Mouse (Mus musculus) large intestine, adult 2 months (tissue): ENCODE results near the gene Nsf. TPM values are rescaled to one million over a fixed set of nuclear protein-coding genes. Genes with fewer than 3 reads are reported as not detected.
"Not testable (repeated sequence)": the region's sequence is repeated elsewhere in the genome, so short reads cannot be mapped to it uniquely, and the experiment has no call there.

Experiments used
- DNase-seq: peaks from one replicate; pipeline ENCODE4 v3.0.0-alpha.2; 2012; ENCODE audit warnings: low read depth, low spot score
- WGBS: fragments of 180-500 bp; shearing (Covaris S2); methylation state at CpG from one replicate; pipeline ENCODE4 v1.1.7; 2018; 5-methylcytosine and 5-hydroxymethylcytosine counted together
- polyA plus RNA-seq: library from polyadenylated mRNA; depleted of rRNA; stranded (reverse); fragments of >200 nt; gene quantifications from 2 replicates; pipeline ENCODE4 v1.2.3, GENCODE M21; 2012

Gene Nsf
- polyA plus RNA-seq, 1 experiment = 26.2 TPM

DNA sequence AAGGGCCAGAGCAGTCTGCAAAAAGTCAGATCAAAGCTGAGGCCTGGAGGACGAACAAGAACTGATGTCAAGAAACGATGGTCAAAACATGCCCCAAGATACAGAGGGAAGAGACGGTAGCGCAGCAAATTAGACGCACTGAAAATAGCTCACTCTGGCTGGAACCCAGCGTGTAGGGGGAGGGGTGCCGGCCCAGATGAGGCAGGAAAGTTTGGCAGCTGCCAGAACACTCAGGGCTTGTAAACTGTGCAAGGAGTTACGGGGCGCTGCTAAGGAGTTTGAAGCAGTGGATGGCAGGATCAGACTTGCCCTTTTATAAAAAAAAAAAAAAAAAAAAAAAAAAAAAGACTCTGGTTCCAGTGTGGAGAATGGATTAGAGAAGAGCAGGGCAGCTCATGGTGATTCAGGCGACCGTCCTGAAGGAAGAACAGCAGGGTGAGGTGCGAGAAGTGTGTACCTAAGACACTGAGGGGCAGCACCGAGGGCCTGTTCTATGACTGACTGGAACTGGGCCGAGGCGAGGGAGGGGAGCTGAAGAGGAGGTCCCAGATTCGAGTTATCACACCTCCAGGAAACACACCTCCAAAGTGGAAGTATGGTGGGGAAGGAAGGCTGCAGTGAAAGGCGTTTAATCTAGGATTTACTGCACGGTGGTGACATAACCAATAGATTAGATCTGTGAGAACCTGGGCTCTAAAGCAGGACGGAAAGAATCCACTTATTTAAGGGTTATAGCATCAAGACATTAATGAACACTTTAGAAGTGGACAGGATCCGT, 52.9 kb downstream of the Nsf start:
- 67% methylated on average over 20 of the region's 20 CpGs for WGBS
- no peak for DNase-seq

DNA sequence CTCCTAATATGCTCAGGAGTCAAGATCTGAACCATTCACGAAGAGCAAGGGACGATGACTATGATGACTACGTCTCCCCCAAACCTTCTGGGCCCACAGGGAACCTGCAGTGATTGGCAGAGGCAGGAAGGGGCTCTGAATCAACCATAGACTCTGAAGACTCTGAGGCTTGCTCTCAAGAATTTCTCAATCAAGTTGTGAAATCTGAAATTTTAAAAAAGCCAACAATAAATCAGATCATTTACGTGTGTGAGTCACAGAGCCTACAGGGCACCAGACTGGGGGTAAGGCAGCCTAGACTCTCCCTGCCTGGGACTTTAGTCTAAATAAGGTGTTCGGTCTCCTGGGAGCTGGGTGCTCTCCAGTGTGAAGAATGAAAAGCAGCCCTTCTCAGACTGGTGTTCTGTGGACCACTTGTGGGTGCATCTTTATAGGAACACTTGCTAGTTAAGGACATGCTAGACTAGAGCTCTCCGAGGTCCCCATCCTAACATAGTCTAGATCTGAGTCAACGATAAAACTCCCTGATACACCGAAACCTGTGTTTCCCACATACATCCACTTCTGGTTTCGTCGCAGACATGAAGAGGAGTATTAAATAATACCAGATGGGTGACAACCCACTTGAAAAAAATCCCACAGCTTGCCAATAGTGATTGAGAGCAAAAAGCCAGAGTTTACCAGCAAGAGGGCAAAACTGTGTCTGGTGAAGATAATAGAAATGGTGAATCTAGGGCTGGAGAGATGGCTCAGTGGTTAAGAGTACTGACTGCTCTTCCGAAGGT, 56.7 kb downstream of the Nsf start:
- WGBS = 94% methylated on average over 11 of the region's 11 CpGs
- no peak for DNase-seq

DNA sequence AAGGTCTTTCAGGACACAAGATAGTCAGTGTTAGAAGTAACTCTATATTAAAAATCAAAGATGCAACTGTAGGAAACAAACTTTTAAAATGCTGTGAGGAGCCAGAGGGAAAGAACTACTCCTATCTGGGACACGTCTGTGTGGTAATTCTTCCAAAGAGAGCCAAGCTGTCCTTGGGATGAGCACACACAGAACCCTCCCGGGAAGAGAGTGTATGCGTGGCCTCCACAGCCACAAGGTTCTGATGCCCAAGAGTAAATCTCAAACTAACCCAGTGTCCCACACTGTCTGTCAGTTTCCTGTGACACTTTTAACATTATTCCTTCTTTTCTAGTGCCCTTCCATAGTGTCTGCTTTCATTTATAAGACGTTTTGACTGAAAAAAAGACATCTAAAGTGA, 57.8 kb downstream of the Nsf start:
- DNase-seq = no peak
- 86% methylated on average over 4 of the region's 4 CpGs for WGBS

DNA sequence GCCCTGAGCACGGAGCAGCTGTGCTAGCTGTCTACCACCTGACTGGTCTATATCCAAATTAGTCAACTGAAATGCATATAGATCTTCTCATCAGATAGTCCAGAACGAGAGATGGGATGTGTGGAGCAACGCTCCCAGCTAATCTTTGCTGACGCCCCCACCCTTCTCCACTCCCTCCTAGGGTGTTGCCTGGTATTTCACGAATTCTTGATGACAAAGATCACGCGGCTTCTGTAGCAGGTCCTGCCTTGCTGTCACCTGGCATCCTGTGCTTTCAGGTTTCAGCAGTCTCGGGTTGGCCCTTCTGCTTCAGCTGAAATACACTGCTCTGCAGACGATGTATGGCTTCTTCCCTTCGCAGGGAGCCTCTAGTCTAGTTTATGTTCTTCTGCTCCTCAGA, 61.0 kb downstream of the Nsf start:
- 73% methylated on average over 10 of the region's 10 CpGs for WGBS
- no peak for DNase-seq

DNA sequence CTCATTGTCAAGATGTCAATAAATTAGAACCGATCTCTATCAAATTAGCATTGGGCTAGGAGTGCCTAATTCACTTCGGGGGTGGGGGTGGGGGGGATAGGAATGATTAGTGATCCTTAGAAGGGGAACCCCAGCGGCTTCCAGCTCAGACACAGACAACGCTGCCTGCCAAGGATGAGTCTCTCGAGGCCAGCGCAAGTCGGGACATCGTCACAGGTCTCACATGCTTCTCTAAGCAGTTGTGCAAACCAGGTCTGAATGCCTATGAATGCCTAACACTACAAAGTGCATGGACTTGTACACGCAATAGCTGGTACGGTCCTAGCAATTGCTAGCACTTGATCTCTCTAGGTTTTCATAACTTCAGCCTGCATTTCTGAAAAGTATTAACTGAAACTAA, 62.1 kb downstream of the Nsf start:
- WGBS = 90% methylated on average over 10 of the region's 10 CpGs
- no peak for DNase-seq

DNA sequence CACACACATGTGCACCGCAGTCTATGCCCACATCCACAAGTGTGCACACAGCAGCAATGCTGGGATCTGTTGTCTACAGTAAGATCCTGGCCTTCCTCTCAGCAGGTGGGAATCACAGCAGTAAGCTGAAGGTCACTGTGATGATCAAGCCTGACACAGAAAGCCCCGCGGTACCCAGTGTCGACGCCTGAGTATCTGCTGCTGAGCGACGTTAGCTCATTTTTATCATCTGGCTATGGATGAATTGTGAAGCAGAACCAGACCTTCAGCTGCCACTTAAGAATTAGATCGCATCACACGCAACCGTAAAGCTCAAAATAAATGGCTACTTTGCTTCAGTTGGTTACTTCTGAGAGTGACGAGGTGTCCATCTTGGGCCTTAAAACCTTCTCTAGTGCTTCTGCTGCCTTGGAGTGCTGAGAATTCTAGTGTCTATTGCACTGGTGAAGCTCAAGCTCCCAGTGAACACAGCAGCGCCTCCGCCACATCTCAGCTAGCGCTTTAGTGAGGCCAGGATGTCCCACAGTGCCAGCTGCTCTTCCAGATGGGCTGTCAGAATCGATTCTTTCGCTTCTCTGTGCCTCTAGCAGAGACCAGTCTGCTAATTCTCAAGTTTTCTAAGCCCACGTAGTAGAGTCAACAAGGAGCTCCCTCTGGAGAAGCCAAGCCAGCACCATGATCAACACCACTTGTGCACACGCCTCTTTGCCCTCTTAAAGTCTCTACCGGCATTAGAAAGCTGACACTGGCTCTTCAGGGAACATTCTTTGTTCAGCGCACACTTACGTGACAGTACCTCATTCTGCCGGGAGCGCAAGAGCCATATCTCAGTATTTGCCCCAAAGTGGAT, 63.3 kb downstream of the Nsf start:
- no peak for DNase-seq
- WGBS = 91% methylated on average over 23 of the region's 23 CpGs

DNA sequence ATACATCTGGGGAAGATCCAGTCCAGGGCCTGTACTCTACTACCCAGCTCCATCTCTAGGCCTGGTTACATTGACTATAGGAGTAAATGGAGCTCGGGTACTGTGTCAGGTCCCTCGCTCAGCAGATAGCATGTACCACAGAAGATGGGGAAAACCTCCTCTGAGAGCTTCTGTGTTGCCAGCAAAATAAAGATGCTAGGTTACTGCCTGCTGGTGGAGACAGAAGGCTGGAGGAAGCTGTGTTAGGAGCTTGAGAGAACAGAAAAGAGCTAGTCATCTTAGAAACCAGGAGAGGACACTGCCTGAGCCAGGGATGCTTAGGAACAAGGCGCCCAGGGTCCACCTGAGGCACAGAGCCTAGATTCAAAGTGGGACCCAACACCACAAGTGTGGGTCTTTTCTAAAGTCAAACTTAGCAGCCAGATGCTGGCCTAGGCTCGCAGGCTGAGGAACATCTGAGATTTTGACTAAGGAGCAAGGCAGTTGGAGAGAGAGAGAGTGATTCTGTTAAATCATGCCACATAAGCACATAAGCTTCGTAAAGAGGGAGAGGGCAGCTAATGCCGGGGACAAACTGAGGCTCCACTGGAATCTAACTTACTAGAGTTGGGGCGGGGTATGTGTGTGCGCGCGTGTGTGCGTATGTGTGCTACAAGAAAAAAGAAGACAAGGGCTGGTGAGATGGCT, 66.0 kb downstream of the Nsf start:
- no peak for DNase-seq
- 96% methylated on average over 11 of the region's 11 CpGs for WGBS

DNA sequence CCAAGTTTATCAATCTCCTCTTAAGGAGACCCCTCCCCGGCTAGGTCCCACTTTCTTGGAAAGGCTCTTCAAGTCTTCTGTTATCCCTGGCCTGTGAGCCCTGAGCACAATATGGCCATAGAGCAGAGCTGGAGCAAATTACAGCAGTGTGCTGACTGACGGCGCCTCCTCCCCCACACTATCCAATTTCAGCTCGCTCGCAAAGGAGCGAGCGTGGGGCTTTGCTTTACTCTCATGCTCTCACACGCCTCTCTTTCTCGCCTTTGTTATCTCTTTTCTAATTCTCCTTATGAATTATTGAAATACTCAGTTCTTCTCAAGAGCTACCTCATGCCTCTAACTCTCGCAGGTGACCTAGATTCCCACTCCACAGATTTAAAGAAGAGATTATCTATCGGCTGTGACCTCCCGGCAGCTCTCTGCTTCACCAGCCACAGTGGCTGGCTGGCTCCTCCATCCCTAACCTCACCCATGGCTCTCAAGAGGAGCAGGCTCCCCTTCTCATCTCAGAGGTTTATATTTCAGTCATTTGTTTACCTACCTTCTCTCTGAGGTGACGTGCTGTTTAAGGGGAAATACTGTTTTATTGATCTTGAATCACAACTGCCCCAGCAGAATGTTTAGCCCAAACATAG, 69.0 kb downstream of the Nsf start:
- DNase-seq = no peak
- 73% methylated on average over 13 of the region's 13 CpGs for WGBS

DNA sequence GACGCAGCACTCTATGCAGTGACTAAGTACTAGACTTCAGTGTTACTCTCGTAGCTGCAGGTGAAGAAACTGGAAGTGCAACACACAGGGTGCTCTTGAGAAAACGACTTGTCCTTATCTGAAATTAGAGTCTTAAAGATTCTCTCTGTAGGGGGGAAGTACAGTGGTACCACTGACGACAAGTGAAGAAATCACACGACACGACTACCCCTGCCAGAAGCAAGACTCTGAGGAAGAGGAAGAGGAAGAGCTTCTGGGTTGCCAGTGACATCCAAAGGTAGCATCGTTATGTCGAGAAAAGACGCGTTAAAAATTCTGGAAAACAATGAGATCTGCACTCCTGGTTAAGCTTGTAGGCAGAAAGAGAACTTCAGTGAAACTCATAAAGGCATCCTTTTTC, 70.1 kb downstream of the Nsf start:
- WGBS = 88% methylated on average over 10 of the region's 10 CpGs
- no peak for DNase-seq

DNA sequence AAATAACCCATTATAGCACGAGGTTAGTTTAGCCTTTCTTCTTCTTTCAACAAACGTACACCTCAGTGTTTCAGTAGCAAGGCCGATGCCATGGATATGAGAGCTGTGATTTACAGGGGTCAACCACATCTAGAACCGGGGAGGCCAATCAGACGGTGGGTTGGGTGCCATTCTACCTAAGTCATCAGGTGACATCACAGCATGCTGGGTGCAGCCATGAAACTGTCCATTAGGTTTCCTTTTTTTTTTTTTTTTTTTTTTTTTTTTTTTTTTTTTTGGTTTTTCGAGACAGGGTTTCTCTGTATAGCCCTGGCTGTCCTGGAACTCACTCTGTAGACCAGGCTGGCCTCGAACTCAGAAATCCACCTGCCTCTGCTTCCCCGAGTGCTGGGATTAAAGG, 74.4 kb downstream of the Nsf start:
- not testable (repeated sequence) for DNase-seq
- WGBS = 92% methylated on average over 8 of the region's 8 CpGs

DNA sequence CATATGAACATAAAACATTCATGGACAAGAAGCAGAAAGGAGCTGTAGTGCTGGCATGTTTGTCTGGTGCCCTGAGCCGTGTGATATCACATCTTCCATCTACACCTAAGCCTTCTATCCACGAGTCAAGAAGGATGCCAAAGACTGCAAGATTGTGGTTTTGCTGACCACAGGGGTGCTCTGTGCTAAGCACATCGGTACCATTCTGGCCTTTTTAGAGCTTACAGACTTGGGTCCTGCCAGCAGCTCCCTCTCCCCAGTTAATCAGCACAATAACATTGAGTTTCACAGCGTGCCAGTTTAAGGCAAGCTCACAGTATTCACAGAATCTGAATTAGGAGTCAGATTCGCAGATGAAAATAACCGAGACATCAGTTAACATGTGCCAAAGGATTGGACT, 75.4 kb downstream of the Nsf start:
- 85% methylated on average over 6 of the region's 6 CpGs for WGBS

DNA sequence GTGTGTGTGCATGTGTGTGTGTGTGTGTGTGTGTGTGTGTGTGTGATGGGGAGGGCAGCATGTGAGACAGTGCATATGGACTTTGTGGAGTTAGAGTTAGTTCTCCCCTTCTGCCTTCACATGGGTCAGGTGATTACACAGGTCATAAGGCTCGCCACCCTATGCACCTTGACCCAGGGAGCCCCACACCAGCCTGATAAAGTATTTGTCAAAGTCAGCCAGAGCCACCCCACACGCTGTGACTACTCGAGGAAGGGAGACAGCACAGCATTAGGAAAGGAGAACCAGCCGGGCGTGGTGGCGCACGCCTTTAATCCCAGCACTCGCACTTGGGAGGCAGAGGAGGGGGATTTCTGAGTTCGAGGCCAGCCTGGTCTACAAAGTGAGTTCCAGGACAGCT, 83.5 kb downstream of the Nsf start:
- 87% methylated on average over 9 of the region's 9 CpGs for WGBS
- DNase-seq = no peak

More for the DNA sequence above, 75.4 kb downstream of the Nsf start:
- DNase-seq = no peak

DNA sequence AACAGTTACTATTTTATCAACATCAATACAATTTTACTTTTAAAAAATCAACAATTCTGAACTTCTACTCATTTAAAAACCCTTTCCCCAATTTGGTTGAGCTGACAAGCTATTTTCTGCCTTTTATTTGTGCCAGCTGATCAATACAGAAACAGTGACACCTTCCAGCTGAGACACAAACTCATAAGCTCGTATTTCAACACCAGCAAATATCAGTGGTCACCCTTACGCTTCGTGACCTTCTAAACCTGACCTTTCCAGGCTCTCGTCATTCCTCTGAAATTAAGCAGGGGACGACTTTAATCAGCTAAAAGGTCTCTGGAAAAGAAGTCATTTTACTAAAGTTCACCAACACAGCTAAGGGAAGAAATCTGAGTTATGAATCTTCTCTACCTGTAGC, 86.2 kb downstream of the Nsf start:
- DNase-seq = no peak

DNA sequence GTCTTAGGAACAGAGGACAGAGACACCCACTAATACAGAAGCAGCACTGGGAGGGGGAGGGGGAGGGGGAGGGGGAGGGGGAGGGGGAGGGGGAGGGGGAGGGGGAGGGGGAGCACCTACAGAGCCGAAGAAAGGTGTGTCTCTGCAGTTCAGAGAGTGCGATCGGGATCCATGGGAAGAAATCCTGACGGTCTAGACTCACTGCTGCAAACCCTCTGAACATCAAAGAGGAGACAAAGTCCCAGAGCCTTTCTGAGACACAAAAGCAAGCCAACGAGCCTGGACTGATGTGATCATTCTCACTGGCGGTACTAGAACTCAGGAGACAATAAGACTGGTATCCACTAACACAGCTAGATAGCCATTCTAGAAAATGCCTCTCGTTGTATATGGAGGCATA, 88.5 kb downstream of the Nsf start:
- WGBS = 85% methylated on average over 7 of the region's 7 CpGs
- DNase-seq = no peak

More for the DNA sequence above, 86.2 kb downstream of the Nsf start:
- WGBS = 86% methylated on average over 5 of the region's 5 CpGs

DNA sequence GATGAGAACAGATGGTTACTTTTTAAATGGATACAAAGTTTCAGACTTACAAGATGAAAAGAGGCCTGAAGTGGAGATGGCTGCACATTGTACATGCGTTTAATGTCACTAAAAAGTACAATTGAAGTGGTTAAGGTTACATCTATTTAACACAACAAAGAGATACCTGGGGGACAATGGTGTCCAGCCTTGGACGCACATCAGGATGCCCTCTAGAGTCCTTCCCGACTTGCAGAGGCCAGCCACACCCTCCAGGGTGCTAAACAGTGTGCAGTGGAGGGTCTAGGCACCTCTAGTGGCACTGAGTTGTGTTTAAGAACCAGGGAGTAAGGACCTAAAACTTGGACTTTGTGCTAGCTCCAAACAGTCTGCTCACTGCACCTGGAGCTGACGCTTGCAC, 89.4 kb downstream of the Nsf start:
- 93% methylated on average over 4 of the region's 4 CpGs for WGBS

DNA sequence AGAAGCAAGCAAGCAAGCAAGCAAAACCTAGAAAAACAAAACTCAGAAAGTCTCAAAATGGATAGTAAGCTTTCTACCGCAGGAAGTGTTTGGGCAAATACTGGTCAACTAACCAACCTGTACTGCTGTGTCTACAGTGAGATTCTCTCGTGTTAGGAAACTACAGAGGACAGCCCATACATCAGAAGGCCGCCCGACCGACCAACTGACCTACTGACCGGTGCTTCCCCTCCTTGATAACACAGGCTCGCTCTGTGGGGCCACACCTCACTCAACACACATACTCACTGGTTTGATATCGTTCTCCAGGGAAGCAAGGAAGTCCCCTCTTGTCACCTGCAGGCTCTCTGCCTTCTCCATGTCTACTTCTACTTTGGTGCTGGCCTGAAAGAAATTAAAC, 90.9 kb downstream of the Nsf start:
- WGBS = 70% methylated on average over 8 of the region's 8 CpGs
- no peak for DNase-seq

More for the DNA sequence above, 89.4 kb downstream of the Nsf start:
- DNase-seq = no peak

DNA sequence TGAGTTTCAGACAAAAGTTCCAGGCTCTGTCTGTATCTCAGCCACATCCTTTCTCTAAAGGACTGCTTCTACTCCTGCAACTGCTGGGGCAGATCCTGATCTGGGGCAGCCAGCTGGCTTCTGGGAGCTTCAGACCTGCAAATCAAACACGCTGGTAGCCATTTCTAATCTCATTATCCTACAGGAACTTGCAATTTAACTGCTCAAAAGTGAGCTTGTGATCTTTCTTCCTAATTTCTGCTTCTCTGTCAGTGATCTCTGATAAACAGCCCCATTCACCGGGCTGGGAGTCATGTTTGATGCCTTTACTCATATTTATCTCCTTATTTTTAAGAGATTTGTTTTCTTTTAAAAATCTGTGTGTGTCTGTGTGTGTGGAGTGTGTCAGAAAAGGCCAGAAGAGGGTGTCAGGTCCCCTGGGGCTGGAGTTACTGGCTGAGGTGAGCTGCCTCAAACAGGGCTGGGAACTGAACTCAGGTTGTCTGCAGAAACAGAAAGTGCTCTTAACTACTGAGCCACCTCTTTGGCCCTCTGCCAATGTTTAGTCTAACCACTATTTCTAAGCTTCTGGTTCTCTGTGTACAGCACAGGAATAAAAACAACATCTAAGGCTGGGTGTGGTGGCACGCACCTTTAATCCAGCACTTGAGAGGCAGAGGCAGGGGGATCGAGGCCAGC, 93.8 kb downstream of the Nsf start:
- DNase-seq = no peak
- 65% methylated on average over 4 of the region's 4 CpGs for WGBS

DNA sequence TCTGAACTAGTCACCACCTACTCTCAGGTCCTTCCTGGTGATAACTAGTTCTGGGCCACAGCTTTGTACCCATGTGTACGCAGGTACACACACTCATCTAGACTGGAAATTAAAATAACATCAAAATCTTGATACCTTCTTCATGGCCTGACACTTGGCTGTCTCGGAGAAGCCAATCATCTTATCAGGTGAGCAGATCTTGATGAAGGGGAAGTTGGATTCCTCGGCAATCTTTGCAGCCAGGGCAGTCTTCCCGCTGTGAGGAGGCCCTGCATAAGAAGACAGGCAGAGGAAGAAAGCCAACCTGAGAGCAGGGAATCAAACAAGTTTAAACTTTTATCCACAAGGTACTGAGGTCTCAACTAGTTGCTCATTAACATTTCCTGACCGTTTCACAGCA, 95.1 kb downstream of the Nsf start:
- 75% methylated on average over 5 of the region's 5 CpGs for WGBS
- DNase-seq = no peak

DNA sequence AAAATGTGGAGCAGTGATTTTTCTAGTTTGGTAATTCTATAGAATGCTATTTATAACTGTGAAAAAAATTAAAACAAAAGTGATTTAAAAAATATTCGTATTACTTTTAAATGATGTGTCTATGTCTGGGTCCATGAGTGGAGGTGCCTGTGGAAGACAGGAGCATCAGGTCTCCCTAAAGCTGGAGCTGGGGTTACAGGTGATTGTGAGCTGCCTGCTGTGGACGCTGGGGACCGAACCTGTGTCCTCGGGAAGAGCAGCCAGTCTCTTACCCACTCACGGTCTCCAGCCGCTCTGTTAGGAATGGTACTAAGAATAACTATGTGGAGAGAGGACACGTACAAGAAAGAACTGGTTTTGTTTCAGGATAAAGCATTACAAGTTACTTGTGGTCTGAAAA, 97.2 kb downstream of the Nsf start:
- DNase-seq = no peak
- WGBS = 96% methylated on average over 7 of the region's 7 CpGs
